23 mouse cellular contexts compared by ENCODE assay signal in the genomic region with DNA sequence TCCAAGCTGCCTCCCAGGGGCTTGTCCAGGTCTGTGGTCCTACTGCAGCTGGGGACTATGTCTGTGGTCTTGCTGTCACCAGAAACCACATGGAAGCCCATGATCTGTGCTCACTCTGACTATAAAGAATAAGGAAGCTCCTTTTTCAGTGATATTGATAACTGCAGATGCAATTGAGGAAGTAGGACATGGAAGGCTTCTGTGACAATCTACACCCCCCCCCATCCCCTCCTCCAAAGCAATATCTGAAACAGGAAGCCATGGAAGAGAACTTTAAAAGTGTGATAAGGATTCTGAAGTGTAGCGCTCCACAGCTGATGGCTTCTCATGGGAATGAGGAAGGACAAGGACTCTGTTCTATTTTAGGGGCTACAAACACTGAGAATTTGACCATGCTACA.
"Had no signal": no experiment of that assay in that cellular context is flagged by ENCODE, and none has a peak within 500 bp of the region (broad histone marks: within the 10 kb centered on the region; RNA-seq: fewer than 3 reads in every experiment).

No protein-coding gene starts in this region.

- H3K9ac ChIP-seq: limb, embryonic 13.5 days; liver, embryonic 12.5 days; liver, embryonic 15.5 days; lung, embryonic 15.5 days; midbrain, embryonic 13.5 days; neural tube, embryonic 12.5 days; neural tube, embryonic 15.5 days; stomach, embryonic 15.5 days had no signal

- ATAC-seq: liver, embryonic 12.5 days; midbrain, embryonic 13.5 days had no signal

- H3K9me3 ChIP-seq: limb, embryonic 10.5 days; liver, embryonic 12.5 days; liver, embryonic 15.5 days; lung, embryonic 15.5 days; midbrain, embryonic 10.5 days; neural tube, embryonic 12.5 days; neural tube, embryonic 15.5 days; stomach, embryonic 15.5 days had no signal

- H3K27ac ChIP-seq: kidney, postnatal 0 days; layer of hippocampus, adult 2 months; left cerebral cortex, adult 2 months; limb, embryonic 10.5 days; limb, embryonic 13.5 days; liver, embryonic 12.5 days; liver, embryonic 15.5 days; lung, embryonic 15.5 days; midbrain, embryonic 10.5 days; midbrain, embryonic 13.5 days; neural tube, embryonic 12.5 days; neural tube, embryonic 15.5 days; stomach, embryonic 15.5 days had no signal

- H3K27me3 ChIP-seq: limb, embryonic 13.5 days; liver, embryonic 12.5 days; liver, embryonic 15.5 days; lung, embryonic 15.5 days; midbrain, embryonic 13.5 days; neural tube, embryonic 12.5 days; neural tube, embryonic 15.5 days; stomach, embryonic 15.5 days had no signal

- H3K4me2 ChIP-seq: limb, embryonic 13.5 days; liver, embryonic 12.5 days; liver, embryonic 15.5 days; lung, embryonic 15.5 days; midbrain, embryonic 13.5 days; neural tube, embryonic 12.5 days; neural tube, embryonic 15.5 days; stomach, embryonic 15.5 days had no signal

- H3K4me1 ChIP-seq: liver, embryonic 15.5 days; midbrain, embryonic 10.5 days; midbrain, embryonic 13.5 days; neural tube, embryonic 12.5 days; neural tube, embryonic 15.5 days; stomach, embryonic 15.5 days had no signal

- DNase-seq: kidney, adult 2 months; kidney, postnatal 25 days; layer of hippocampus, postnatal 36 days; liver; lung, adult 18-20 months; lung, postnatal 10 days; lung, postnatal 36 days; right cerebral cortex, postnatal 25 days; spleen, adult 18-20 months; thymus, postnatal 25 days had no signal

- H3K36me3 ChIP-seq: limb, embryonic 10.5 days; limb, embryonic 13.5 days; liver, embryonic 12.5 days; liver, embryonic 15.5 days; lung, embryonic 15.5 days; midbrain, embryonic 10.5 days; midbrain, embryonic 13.5 days; neural tube, embryonic 12.5 days; neural tube, embryonic 15.5 days; stomach, embryonic 15.5 days had no signal

- H3K4me3 ChIP-seq: layer of hippocampus, adult 2 months; left cerebral cortex, adult 2 months; limb, embryonic 10.5 days; limb, embryonic 13.5 days; liver, embryonic 12.5 days; liver, embryonic 15.5 days; lung, embryonic 15.5 days; midbrain, embryonic 10.5 days; midbrain, embryonic 13.5 days; neural tube, embryonic 12.5 days; neural tube, embryonic 15.5 days; stomach, embryonic 15.5 days had no signal
